Mouse (Mus musculus) limb, embryonic 10.5 days (tissue): ENCODE data around the gene Olfr1532-ps1. TPM values are rescaled to one million over a fixed set of nuclear protein-coding genes. Genes with fewer than 3 reads are reported as not detected.
"Not testable (repeated sequence)": the region's sequence is repeated elsewhere in the genome, so short reads cannot be mapped to it uniquely, and the experiment has no call there.

Experiments
- DNase-seq: peaks from one replicate; pipeline ENCODE4 v3.0.0-alpha.2; 2017; ENCODE audit warnings: low spot score
- H3K27ac ChIP-seq: fragments of 300-500 bp; sonication (generic); 2 replicates; pipeline ENCODE4 v1.5.1; 2016; ENCODE audit warnings: mild to moderate bottlenecking
- H3K27me3 ChIP-seq: fragments of 300-500 bp; sonication (generic); 2 replicates; pipeline ENCODE4 v1.6.1; 2016; ENCODE audit warnings: low read depth, mild to moderate bottlenecking; ENCODE audit not compliant: poor library complexity, severe bottlenecking
- H3K36me3 ChIP-seq: fragments of 300-500 bp; sonication (generic); 2 replicates; pipeline ENCODE4 v1.6.1; 2016; ENCODE audit warnings: mild to moderate bottlenecking, moderate library complexity
- H3K4me1 ChIP-seq: fragments of 300-500 bp; sonication (generic); 2 replicates; pipeline ENCODE4 v1.6.1; 2016
- H3K4me3 ChIP-seq: fragments of 300-500 bp; sonication (generic); 2 replicates; pipeline ENCODE4 v1.5.1; 2016; ENCODE audit warnings: mild to moderate bottlenecking, moderate library complexity
- H3K9me3 ChIP-seq: fragments of 300-500 bp; sonication (generic); replicated peaks from 2 replicates; pipeline ENCODE4 v1.6.1; 2016; ENCODE audit warnings: mild to moderate bottlenecking
- WGBS: fragments of 180-500 bp; shearing (Covaris S2); methylation state at CpG from one replicate; pipeline ENCODE4 v1.1.7; 2016; 5-methylcytosine and 5-hydroxymethylcytosine counted together
- polyA plus RNA-seq: library from polyadenylated mRNA; unstranded; fragments of >200 nt; fragmentation: Nextera tagmentation; extraction: Ambion mirVana; gene quantifications from 2 replicates; pipeline ENCODE4 v1.2.1, GENCODE M21; 2016

Gene Olfr1532-ps1
- not detected in 2 replicates for polyA plus RNA-seq

DNA sequence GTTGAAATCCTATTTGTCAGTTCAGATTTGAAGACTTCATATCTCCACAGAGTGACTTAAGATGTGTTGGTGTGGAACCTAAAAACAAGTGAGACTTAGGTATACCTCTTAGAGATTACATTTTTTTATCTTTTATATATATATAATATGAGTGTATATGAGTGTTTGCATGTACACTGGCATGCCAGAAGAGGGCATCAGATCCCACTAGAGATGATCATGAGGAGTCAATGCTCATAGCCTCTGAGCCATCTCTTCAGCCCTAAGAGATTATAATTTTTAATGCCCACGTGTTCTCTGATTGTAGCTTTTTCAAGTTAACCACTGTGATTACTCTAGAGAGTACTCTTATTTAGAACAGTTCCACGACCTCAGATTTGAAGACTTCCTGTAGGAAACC lies at the start of gene Olfr1532-ps1:
TSS of gene Olfr1532-ps1 (plus strand) at position 326 of the 400 bp plus-strand sequence.
- Histone ChIP-seq H3K36me3 (no peaks in the 10 kb centered on the region), H3K9me3 (no peaks in the 10 kb centered on the region), H3K4me3 (no peak within 1 kb of the TSS), H3K27ac (no peak within 1 kb of the TSS), H3K4me1 (no peaks in the 10 kb centered on the region), H3K27me3 (no peaks in the 10 kb centered on the region)
- WGBS, result 71% methylated on average over 2 of the region's 2 CpGs
- DNase-seq, result no peak

DNA sequence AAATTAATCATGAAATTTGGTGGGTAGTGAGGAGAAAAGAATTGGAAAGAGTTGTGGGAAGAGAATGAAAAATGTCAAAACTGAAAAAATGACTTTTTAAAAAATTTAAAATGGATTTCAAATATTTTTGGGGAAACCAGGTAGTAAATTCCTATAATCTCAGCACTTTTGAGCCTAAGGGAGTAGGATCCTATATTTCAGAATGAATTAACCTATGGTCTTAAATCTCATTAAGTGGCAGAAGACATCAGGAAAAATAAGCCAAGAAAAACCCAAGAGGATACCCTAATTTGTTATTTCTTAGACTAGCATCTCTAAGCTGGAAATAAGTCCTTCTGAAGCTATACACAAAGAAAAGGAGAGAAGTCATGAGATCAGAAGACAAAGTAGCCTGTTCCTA lies 44.9 kb upstream of the Olfr1532-ps1 start, which contains the start of gene Olfr704:
TSS of gene Olfr704 (plus strand) at position 301 of the 400 bp plus-strand sequence.
- Histone ChIP-seq H3K4me3 (no peak within 1 kb of the TSS), H3K4me1 (no peaks in the 10 kb centered on the region), H3K36me3 (no peaks in the 10 kb centered on the region), H3K9me3 (no peaks in the 10 kb centered on the region), H3K27ac (no peak within 1 kb of the TSS), H3K27me3 (no peaks in the 10 kb centered on the region)
- DNase-seq, result no peak

- Histone ChIP-seq H3K4me3 (no peak within 1 kb of the TSS), H3K9me3 (no peaks in the 10 kb centered on the region), H3K4me1 (no peaks in the 10 kb centered on the region), H3K36me3 (no peaks in the 10 kb centered on the region), H3K27ac (no peak within 1 kb of the TSS), H3K27me3 (no peaks in the 10 kb centered on the region)
- WGBS, result 86% methylated on average over 3 of the region's 3 CpGs
- no peak for DNase-seq
Observed at GRCm38 (mm10) chr7:106876791-106877190, 31.0 kb upstream of the Olfr1532-ps1 start, which contains the start of gene Olfr705. Gene Olfr705, minus strand, starts transcription at chr7:106876891.

- 82% methylated on average over 2 of the region's 2 CpGs for WGBS
- Histone ChIP-seq H3K9me3 (no peaks in the 10 kb centered on the region), H3K4me3 (no peak within 1 kb of the TSS), H3K36me3 (no peaks in the 10 kb centered on the region), H3K27me3 (no peaks in the 10 kb centered on the region), H3K4me1 (no peaks in the 10 kb centered on the region), H3K27ac (no peak within 1 kb of the TSS)
- DNase-seq, result no peak
Observed at GRCm38 (mm10) chr7:106888062-106888461, 19.7 kb upstream of the Olfr1532-ps1 start, which contains the start of gene Olfr706. Gene Olfr706, minus strand, starts transcription at chr7:106888162.

DNA sequence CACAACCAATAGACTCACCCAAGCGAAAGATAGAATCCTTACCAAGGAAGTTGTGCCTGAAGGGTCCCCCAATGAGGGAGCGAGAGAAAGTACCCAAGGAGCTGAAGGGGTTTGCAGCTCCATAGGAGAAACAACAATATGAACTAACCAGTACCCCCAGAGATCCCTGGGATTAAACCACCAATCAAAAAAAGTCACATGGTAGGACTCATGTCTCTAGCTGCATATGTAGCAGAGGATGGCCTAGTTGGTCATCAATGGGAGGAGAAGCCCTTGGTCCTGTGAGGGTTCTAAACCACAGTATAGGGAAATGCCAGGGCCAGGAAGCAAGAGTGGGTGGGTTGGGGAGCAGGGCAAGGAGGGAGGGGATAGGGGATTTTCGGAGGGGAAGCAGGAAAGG lies 6.7 kb upstream of the Olfr1532-ps1 start, which contains the start of gene Olfr707:
TSS of gene Olfr707 (minus strand) at position 101 of the 400 bp plus-strand sequence.
- H3K4me3 ChIP-seq, H3K27ac ChIP-seq, H3K36me3 ChIP-seq, H3K9me3 ChIP-seq, DNase-seq, H3K4me1 ChIP-seq, H3K27me3 ChIP-seq: not testable (repeated sequence)
- WGBS, result 95% methylated on average over 3 of the region's 3 CpGs

GRCm38 (mm10) chr7:106920961-106921360 lies 13.2 kb downstream of the Olfr1532-ps1 start:
- H3K4me1 ChIP-seq, H3K4me3 ChIP-seq, DNase-seq, H3K36me3 ChIP-seq, H3K9me3 ChIP-seq, H3K27me3 ChIP-seq, H3K27ac ChIP-seq: not testable (repeated sequence)
- 91% methylated on average over 7 of the region's 7 CpGs for whole genome bisulfite sequencing

DNA sequence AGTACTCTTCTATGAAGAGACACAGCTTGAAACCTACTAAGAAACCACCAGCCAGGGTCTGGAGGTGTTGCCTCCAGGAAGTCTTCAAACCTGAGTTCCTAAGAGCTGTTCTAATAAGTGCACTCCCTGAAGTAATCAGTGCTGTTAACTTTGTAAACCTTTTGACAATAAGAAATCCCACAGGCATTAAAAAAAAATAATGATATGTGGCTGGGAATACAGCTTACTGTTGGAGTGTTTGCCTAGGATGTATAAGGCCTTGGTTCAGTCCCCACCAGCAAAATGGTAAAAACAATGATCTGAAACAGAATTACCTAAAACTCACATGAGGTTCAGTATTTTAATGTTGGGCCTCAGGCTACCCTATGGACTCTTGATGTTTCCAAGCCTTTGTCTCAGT lies 24.3 kb downstream of the Olfr1532-ps1 start, which contains the start of gene Olfr709-ps1:
TSS of gene Olfr709-ps1 (minus strand) at position 101 of the 400 bp plus-strand sequence.
- Histone ChIP-seq H3K27ac (no peak within 1 kb of the TSS), H3K27me3 (no peaks in the 10 kb centered on the region), H3K36me3 (no peaks in the 10 kb centered on the region), H3K4me3 (no peak within 1 kb of the TSS), H3K9me3 (no peaks in the 10 kb centered on the region), H3K4me1 (no peaks in the 10 kb centered on the region)
- no peak for DNase-seq

GRCm38 (mm10) chr7:106948212-106948611 lies 40.4 kb downstream of the Olfr1532-ps1 start, which contains the start of gene Olfr710:
Gene Olfr710, minus strand, starts transcription at chr7:106948312.
- no peak for DNase-seq
- no peaks in the 10 kb centered on the region for H3K36me3 ChIP-seq
- H3K27me3 ChIP-seq, result no peaks in the 10 kb centered on the region
- no peak within 1 kb of the TSS for H3K4me3 ChIP-seq
- no peak within 1 kb of the TSS for H3K27ac ChIP-seq
- H3K4me1 ChIP-seq, result no peaks in the 10 kb centered on the region
- H3K9me3 ChIP-seq, result no peaks in the 10 kb centered on the region
- 81% methylated on average over 3 of the region's 3 CpGs for WGBS

GRCm38 (mm10) chr7:106963837-106964236 lies 56.0 kb downstream of the Olfr1532-ps1 start, which contains the start of gene Olfr6:
Gene Olfr6, minus strand, starts transcription at chr7:106963937.
- Histone ChIP-seq H3K9me3 (no peaks in the 10 kb centered on the region), H3K27me3 (no peaks in the 10 kb centered on the region), H3K27ac (no peak within 1 kb of the TSS), H3K4me3 (no peak within 1 kb of the TSS), H3K4me1 (no peaks in the 10 kb centered on the region), H3K36me3 (no peaks in the 10 kb centered on the region)
- 85% methylated on average over 1 of the region's 1 CpGs for WGBS
- no peak for DNase-seq

Other genes starting within 250 kb of the Olfr1532-ps1 start
- gene Olfr693, start 227.4 kb upstream of the Olfr1532-ps1 start, polyA plus RNA-seq, result not detected in 2 replicates
- gene Olfr694, start 216.2 kb upstream of the Olfr1532-ps1 start, polyA plus RNA-seq, result not detected in 2 replicates
- gene Olfr695, start 191.6 kb upstream of the Olfr1532-ps1 start, polyA plus RNA-seq, result not detected in 2 replicates
- not detected in 2 replicates for gene Olfr697, start 165.6 kb upstream of the Olfr1532-ps1 start, polyA plus RNA-seq
- gene Olfr698, start 152.6 kb upstream of the Olfr1532-ps1 start, polyA plus RNA-seq, result not detected in 2 replicates
- gene Olfr699, start 114.8 kb upstream of the Olfr1532-ps1 start, polyA plus RNA-seq, result not detected in 2 replicates
- not detected in 2 replicates for gene Olfr700, start 99.2 kb upstream of the Olfr1532-ps1 start, polyA plus RNA-seq
- not detected in 2 replicates for gene Olfr701, start 93.9 kb upstream of the Olfr1532-ps1 start, polyA plus RNA-seq
- not detected in 2 replicates for gene Olfr702, start 74.1 kb upstream of the Olfr1532-ps1 start, polyA plus RNA-seq
- gene Olfr703, start 64.6 kb upstream of the Olfr1532-ps1 start, polyA plus RNA-seq, result not detected in 2 replicates
- gene Olfr704, start 44.8 kb upstream of the Olfr1532-ps1 start, polyA plus RNA-seq, result not detected in 2 replicates
- gene Olfr705, start 31.1 kb upstream of the Olfr1532-ps1 start, polyA plus RNA-seq, result not detected in 2 replicates
- not detected in 2 replicates for gene Olfr706, start 19.8 kb upstream of the Olfr1532-ps1 start, polyA plus RNA-seq
- not detected in 2 replicates for gene Olfr707, start 6.8 kb upstream of the Olfr1532-ps1 start, polyA plus RNA-seq
- not detected in 2 replicates for gene Olfr709-ps1, start 24.2 kb downstream of the Olfr1532-ps1 start, polyA plus RNA-seq
- gene Olfr710, start 40.3 kb downstream of the Olfr1532-ps1 start, polyA plus RNA-seq, result not detected in 2 replicates
- not detected in 2 replicates for gene Olfr6, start 55.9 kb downstream of the Olfr1532-ps1 start, polyA plus RNA-seq
- gene Olfr711, start 67.5 kb downstream of the Olfr1532-ps1 start, polyA plus RNA-seq, result not detected in 2 replicates
- gene Olfr2, start 98.1 kb downstream of the Olfr1532-ps1 start, polyA plus RNA-seq, result not detected in 2 replicates
- gene Olfr713, start 123.2 kb downstream of the Olfr1532-ps1 start, polyA plus RNA-seq, result not detected in 2 replicates
- not detected in 2 replicates for gene Olfr714, start 163.0 kb downstream of the Olfr1532-ps1 start, polyA plus RNA-seq
- gene Olfr17, start 185.2 kb downstream of the Olfr1532-ps1 start, polyA plus RNA-seq, result not detected in 2 replicates
- not detected in 2 replicates for gene Olfr715b, start 202.4 kb downstream of the Olfr1532-ps1 start, polyA plus RNA-seq
- not detected in 2 replicates for gene Olfr715, start 223.1 kb downstream of the Olfr1532-ps1 start, polyA plus RNA-seq
- gene Olfr716, start 230.3 kb downstream of the Olfr1532-ps1 start, polyA plus RNA-seq, result not detected in 2 replicates